Mouse (Mus musculus): Measurements from ENCODE around the gene Rab5if. TPM values are rescaled to one million over a fixed set of nuclear protein-coding genes. Genes with fewer than 3 reads are reported as not detected.
"Not testable (repeated sequence)": the region's sequence is repeated elsewhere in the genome, so short reads cannot be mapped to it uniquely, and the experiment has no call there.

The Rab5if gene
- polyA plus RNA-seq, 1 experiment, result 129 TPM

DNA sequence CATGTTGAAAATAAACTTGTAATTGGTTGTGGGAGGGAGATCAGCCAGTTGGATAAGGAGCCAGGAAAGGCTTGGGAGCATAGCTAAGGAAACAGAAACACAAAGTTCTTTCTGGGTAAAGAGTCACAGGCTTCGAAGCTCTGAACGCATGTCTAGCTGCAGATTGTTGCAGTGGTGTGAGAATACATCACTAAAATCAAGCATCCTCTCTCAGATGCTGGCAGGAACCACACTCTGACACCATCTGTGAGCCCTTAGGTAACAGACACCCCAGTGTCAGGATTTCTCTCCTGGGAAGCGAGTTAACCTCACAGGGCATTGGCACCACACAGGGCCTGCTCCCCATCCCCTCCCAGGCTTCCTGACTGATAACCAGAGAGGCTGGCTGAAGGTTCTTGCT is 52.6 kb downstream of the Rab5if start:
- no peak overlapping the region for H3K27ac ChIP-seq (ENCODE audit: insufficient read depth, low read depth, low read length)
- H3K27me3 ChIP-seq (replicated peaks; ENCODE audit: control insufficient read depth, insufficient read depth, low read length), result no peaks in the 10 kb centered on the region
- TF ChIP-seq POLR2A (IDR thresholded peaks at IDR 0.05; ENCODE audit: low read depth, low read length) (no peak), CTCF (conservative IDR thresholded peaks at IDR 0.05; ENCODE audit: insufficient read depth, insufficient read length, low read depth, low read length) (no peak)
- H3K4me3 ChIP-seq (ENCODE audit: insufficient read depth, low read depth, low read length), result no peak overlapping the region
- H3K36me3 ChIP-seq (ENCODE audit: control insufficient read depth, insufficient read depth, low read length), result no peaks in the 10 kb centered on the region
- 97% methylated on average over 3 of the region's 3 CpGs for WGBS
- no peak for DNase-seq
- H3K4me1 ChIP-seq (ENCODE audit: control insufficient read depth, insufficient read depth, low read length), result no peaks in the 10 kb centered on the region

DNA sequence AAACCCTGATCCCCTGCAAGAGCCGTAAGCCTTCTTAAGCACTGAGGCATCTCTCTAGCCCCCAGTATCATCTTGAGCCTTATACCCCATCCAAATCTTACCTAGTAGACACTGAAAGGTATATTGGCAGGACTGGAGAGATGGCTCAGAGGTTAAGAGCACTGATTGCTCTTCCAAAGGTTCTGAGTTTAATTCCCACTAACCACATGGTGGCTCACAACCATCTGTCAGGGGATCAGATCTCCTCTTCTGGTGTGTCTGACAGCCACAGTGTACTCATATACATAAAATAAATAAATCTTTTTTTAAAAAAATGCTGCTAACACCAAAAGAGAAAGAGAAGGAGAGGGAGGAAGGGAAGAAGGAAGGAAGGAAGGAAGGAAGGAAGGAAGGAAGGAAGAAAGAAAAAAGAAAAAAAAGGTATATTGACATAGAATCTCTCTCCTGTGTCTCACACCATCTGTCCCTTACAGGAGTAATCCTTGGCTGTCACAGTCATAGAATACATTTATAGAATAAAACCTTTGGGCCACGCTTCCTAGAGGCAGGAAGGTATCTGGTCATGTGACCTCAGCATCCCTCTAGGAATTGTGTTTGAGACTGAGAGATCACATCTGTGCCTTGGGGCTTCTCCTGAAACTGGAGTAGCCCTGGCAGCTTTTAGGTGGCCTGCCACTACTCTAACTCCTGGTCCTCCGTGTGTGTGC is 53.6 kb downstream of the Rab5if start:
- H3K27ac ChIP-seq (ENCODE audit: insufficient read depth, low read depth, low read length), result no peak overlapping the region
- H3K27me3 ChIP-seq (replicated peaks; ENCODE audit: control insufficient read depth, insufficient read depth, low read length), result no peaks in the 10 kb centered on the region
- 79% methylated on average over 3 of the region's 3 CpGs for WGBS
- no peaks in the 10 kb centered on the region for H3K36me3 ChIP-seq (ENCODE audit: control insufficient read depth, insufficient read depth, low read length)
- DNase-seq, result no peak
- TF ChIP-seq CTCF (conservative IDR thresholded peaks at IDR 0.05; ENCODE audit: insufficient read depth, insufficient read length, low read depth, low read length) (no peak), POLR2A (IDR thresholded peaks at IDR 0.05; ENCODE audit: low read depth, low read length) (no peak)
- H3K4me3 ChIP-seq (ENCODE audit: insufficient read depth, low read depth, low read length), result no peak overlapping the region
- no peaks in the 10 kb centered on the region for H3K4me1 ChIP-seq (ENCODE audit: control insufficient read depth, insufficient read depth, low read length)

DNA sequence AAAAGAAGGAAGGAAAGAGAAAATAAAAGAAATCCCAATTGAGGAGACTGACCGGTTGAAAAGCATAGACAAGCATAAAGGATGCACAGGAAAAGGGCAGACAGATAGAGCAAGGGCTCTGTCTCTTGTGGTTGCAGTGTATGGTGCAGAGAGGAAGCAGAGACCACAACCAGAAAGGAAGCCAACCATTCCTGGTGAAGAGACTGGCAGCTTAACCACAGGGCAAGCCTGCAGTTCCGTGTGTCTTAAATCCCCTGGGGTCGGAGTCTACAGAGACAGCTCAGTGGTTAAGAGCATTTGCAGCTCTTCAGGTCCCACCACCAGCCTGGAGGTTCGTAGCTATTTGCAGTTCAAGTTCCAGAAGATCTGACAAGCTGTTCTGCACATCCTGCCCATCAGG is 55.6 kb downstream of the Rab5if start:
- Histone ChIP-seq H3K36me3 (ENCODE audit: control insufficient read depth, insufficient read depth, low read length) (no peaks in the 10 kb centered on the region), H3K27ac (ENCODE audit: insufficient read depth, low read depth, low read length) (no peak overlapping the region), H3K4me3 (ENCODE audit: insufficient read depth, low read depth, low read length) (no peak overlapping the region), H3K27me3 (replicated peaks; ENCODE audit: control insufficient read depth, insufficient read depth, low read length) (no peaks in the 10 kb centered on the region), H3K4me1 (ENCODE audit: control insufficient read depth, insufficient read depth, low read length) (no peaks in the 10 kb centered on the region)
- WGBS, result 72% methylated on average over 4 of the region's 4 CpGs
- TF ChIP-seq POLR2A (IDR thresholded peaks at IDR 0.05; ENCODE audit: low read depth, low read length), result no peak
- TF ChIP-seq CTCF (conservative IDR thresholded peaks at IDR 0.05; ENCODE audit: insufficient read depth, insufficient read length, low read depth, low read length), result no peak
- DNase-seq, result no peak

DNA sequence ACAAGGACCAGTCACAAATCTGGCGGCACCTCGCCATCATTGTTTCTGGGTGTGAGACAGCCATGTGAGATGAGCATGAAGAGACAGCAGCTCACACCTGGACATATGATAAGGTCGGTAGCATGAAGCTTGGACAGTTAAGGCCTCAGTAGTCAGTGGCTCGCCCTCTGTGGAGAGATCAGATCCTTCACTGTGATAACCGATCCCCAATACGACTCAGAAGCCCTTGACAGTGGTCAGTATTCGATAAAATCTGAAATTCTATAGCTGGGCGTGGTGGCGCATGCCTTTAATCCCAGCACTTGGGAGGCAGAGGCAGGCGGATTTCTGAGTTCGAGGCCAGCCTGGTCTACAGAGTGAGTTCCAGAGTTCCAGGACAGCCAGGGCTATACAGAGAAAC is 56.3 kb downstream of the Rab5if start:
- H3K4me1 ChIP-seq (ENCODE audit: control insufficient read depth, insufficient read depth, low read length); DNase-seq: not testable (repeated sequence)
- WGBS, result 88% methylated on average over 11 of the region's 11 CpGs

DNA sequence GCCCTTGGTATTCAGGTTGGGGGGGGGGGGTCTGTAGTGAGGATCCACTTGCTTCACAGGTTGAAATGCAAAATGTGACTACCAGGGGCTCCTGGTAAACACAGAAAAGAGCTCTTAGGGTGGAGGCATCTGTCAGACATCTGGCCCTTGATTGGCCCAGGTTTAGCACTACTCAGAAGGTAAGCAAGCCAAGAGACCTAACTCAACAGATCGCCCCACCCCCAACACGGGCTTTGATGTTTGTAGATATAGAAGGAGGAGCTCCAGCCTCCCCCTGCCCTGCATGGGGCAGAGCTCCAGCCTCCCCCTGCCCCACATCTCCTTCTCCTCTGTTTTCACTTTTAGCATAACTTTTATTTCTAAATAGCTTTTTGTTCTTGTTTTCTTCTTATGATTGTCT is 56.9 kb downstream of the Rab5if start:
- Histone ChIP-seq H3K27ac (ENCODE audit: insufficient read depth, low read depth, low read length) (no peak overlapping the region), H3K27me3 (replicated peaks; ENCODE audit: control insufficient read depth, insufficient read depth, low read length) (no peaks in the 10 kb centered on the region), H3K36me3 (ENCODE audit: control insufficient read depth, insufficient read depth, low read length) (no peaks in the 10 kb centered on the region), H3K4me1 (ENCODE audit: control insufficient read depth, insufficient read depth, low read length) (no peaks in the 10 kb centered on the region), H3K4me3 (ENCODE audit: insufficient read depth, low read depth, low read length) (no peak overlapping the region)
- 65% methylated on average over 2 of the region's 2 CpGs for WGBS
- TF ChIP-seq CTCF (conservative IDR thresholded peaks at IDR 0.05; ENCODE audit: insufficient read depth, insufficient read length, low read depth, low read length) (no peak), POLR2A (IDR thresholded peaks at IDR 0.05; ENCODE audit: low read depth, low read length) (no peak)
- DNase-seq, result no peak

More for the DNA sequence above, 56.3 kb downstream of the Rab5if start:
- not testable (repeated sequence) for H3K27ac ChIP-seq (ENCODE audit: insufficient read depth, low read depth, low read length); H3K36me3 ChIP-seq (ENCODE audit: control insufficient read depth, insufficient read depth, low read length); H3K27me3 ChIP-seq (replicated peaks; ENCODE audit: control insufficient read depth, insufficient read depth, low read length); H3K4me3 ChIP-seq (ENCODE audit: insufficient read depth, low read depth, low read length)

DNA sequence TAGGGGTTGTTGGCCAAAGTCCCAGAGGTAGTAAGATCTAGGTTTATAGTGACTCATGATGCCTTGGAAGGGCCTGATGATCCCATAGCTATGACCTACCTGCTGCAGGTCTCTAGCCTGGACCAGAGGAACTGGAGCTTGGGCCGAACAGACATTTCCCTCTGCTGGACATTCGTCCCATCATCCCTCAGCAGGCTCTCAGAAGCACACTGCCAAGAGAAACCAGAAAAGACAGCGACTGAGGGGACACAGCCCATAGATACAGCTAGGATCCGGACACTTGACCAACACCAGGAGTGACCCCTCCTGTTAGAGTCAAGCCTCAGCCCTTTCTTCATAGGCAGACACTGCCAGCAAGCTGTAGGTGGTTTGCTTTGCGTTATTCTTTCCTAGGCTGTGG is 60.1 kb downstream of the Rab5if start:
- Histone ChIP-seq H3K27me3 (replicated peaks; ENCODE audit: control insufficient read depth, insufficient read depth, low read length) (no peaks in the 10 kb centered on the region), H3K27ac (ENCODE audit: insufficient read depth, low read depth, low read length) (no peak overlapping the region), H3K4me3 (ENCODE audit: insufficient read depth, low read depth, low read length) (no peak overlapping the region), H3K4me1 (ENCODE audit: control insufficient read depth, insufficient read depth, low read length) (no peaks in the 10 kb centered on the region), H3K36me3 (ENCODE audit: control insufficient read depth, insufficient read depth, low read length) (no peaks in the 10 kb centered on the region)
- TF ChIP-seq POLR2A (IDR thresholded peaks at IDR 0.05; ENCODE audit: low read depth, low read length), result no peak
- TF ChIP-seq CTCF (conservative IDR thresholded peaks at IDR 0.05; ENCODE audit: insufficient read depth, insufficient read length, low read depth, low read length), result no peak
- DNase-seq, result no peak
- WGBS, result 90% methylated on average over 5 of the region's 5 CpGs

Other genes with a start within 250 kb of the Rab5if start
- gene Dlgap4, start 249.4 kb upstream of the Rab5if start, polyA plus RNA-seq (2012; rRNA removed), result 50.6 and 51.1 TPM in 2 replicates
- 155 and 157 TPM in 2 replicates for gene Myl9, start 87.7 kb upstream of the Rab5if start, polyA plus RNA-seq (2012; rRNA removed)
- gene Tgif2, start 23.1 kb upstream of the Rab5if start, polyA plus RNA-seq (2012; rRNA removed), result 3.8 and 4.6 TPM in 2 replicates
- gene 4930518I15Rik, start 5.2 kb upstream of the Rab5if start, polyA plus RNA-seq (2012; rRNA removed), result 1.1 and 1.2 TPM in 2 replicates
- 0.10 and 0.67 TPM in 2 replicates for gene Sla2, start 24.1 kb downstream of the Rab5if start, polyA plus RNA-seq (2012; rRNA removed)
- 97.8 and 102 TPM in 2 replicates for gene Ndrg3, start 128.9 kb downstream of the Rab5if start, polyA plus RNA-seq (2012; rRNA removed)
- gene Dsn1, start 144.0 kb downstream of the Rab5if start, polyA plus RNA-seq (2012; rRNA removed), result 2.0 and 2.4 TPM in 2 replicates
- 5.3 and 5.4 TPM in 2 replicates for gene Soga1, start 216.1 kb downstream of the Rab5if start, polyA plus RNA-seq (2012; rRNA removed)
- gene Tldc2, start 223.9 kb downstream of the Rab5if start, polyA plus RNA-seq (2012; rRNA removed), result 11.3 and 12.2 TPM in 2 replicates